Mouse (Mus musculus) CH12F3 (cell line): Measurements from ENCODE around the gene Dnajb4.

Experiments used
- in situ Hi-C: fragments of 300-500 bp; cut with MboI; formaldehyde crosslinking; loops from 2 replicates; pipeline ENCODE4 v1.14.3; 2020; ENCODE audit warnings: low sequenced_read_pairs

The Dnajb4 gene

DNA sequence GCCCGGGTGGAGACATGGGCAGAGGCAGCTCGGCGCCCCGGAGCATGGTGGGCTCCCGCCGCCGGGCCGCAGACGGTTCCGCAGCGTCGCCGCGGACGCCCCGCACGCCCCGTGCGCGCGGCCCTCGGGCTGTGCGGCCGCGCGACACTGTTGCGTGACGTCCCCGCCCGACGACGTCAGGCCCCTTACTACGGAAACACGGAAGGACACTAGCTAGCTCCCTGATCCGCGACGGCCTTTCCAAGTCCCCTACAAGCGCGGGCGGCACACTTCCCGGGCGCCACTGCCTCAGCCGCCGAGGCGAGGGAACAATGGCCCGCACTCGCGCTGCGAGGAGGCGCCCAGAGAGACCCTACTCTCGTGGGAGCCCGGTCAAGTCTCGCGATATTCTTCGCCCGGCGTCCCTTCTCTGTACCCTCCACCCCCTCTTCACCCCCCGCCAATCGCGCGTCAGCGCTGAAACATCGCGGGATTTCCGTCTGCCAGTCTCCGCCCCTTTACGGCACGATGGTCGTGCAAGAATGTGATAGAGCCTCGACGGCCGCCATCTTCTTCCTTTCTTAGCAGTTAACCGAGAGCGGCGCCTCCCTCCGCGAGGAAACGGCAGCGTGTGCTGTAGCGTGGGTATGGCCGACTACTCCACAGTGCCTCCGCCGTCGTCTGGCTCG, at the start of gene Dnajb4, which contains the start of gene Fubp1:
Gene Dnajb4 (minus strand): TSS at position 336 of the 668 bp plus-strand sequence.
Gene Fubp1 (plus strand): TSS at position 456 of the 668 bp plus-strand sequence.
- in situ Hi-C loops = no loop called here

DNA sequence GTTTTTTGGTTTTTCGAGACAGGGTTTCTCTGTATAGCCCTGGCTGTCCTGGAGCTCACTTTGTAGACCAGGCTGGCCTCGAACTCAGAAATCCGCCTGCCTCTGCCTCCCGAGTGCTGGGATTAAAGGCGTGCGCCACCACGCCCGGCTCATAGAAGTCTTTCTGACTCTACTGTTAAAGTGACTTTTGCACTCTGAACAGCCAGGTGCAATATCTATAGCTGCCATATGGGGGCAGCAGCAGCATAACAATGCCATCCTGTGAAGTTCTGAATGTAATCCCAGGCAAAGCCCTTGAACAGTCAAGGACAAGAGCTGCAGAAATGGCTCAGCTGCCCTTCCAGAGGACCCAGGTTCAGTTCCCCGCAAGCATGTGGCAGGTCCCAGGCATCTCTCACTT, 49.3 kb upstream of the Dnajb4 start:
- in situ Hi-C loops = loop anchor here (25.0 kb wide), 1 partner anchor 478 kb away; no protein-coding TSS in a partner anchor

DNA sequence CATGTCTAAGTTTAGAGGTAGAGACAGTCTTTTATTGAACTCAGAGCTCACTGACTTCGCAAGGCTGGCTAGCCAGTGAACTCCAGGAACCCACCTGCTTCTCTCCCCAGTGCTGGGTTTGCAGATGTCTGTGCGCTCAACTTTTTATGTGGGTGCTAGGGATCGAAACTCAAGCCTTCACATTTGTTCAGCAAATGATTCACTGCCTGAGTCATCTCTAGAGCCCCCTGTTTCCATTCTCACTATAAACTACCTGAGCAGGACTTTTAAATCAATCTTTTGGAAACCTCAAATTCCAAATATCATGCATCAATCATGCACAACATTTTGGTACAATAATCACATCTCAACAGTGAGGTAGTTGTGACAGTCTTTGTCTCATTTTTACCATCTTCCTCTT, 47.4 kb upstream of the Dnajb4 start:
- in situ Hi-C loops = loop anchor here (25.0 kb wide), 1 partner anchor 480 kb away; no protein-coding TSS in a partner anchor

DNA sequence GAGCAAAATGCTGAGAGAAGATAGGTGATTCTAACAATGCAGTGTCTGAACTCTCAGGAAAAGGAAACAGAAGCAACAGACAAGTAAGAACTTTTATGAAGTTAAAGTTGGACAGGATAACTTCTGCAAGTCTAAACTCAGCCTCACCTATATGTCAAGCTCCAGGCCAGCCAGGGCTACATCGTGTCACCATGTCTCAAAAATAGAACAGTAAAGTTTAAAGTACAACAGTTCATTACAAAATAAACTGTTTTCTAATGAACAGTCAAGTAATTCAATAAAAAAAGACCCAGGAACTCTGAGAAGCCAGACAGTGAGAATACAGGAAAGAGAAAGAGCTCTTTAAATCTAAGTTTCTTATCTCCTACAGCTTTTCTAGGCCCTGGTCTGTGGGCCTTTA, 40.4 kb upstream of the Dnajb4 start:
- in situ Hi-C loops = loop anchor here (25.0 kb wide), 1 partner anchor 487 kb away; no protein-coding TSS in a partner anchor

DNA sequence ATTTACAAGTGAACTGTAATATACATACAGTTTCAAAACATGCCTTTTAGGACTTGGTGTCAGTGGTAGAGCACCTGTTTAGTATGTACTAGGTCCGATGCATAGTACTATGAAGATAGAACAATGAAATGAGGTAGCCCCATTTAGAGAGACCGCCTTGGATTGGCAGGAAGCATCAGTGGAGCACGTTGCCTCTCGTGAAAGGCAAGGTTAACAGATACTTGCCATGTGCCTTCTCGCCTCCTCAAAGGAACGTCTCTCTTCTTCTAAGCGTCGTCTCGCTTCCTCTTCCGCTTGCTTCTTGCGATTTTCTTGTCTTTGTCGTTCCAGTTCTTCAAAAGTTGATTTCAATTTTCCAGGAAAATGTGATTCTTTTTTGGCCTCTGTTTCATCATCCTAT, 37.6 kb upstream of the Dnajb4 start:
- in situ Hi-C loops = no loop called here

DNA sequence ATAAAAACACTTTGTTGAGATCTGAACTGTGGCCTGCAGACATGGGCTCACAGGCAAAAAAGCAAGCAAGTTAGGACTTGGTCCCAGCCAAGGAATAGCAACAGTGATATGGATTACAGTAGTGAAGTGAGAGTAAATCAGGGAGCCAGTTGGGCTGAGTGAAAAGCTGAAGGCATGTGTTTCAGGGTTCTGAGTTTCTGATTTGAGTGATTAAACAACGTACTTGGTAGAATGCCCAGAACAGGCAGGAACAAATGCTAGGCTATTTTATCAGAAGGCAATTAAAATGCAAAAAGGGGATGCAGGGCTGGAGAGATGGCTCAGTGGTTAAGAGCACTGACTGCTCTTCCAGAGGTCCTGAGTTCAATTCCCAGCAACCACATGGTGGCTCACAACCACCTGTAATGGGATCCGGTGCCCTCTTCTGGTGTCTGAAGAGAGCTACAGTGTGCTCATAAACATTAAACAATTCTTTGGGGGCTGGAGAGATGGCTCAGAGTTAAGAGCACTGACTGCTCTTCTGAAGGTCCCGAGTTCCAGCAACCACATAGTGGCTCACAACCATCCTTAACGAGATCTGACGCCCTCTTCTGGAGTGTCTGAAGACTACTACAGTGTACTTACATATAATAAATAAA, 35.3 kb upstream of the Dnajb4 start:
- in situ Hi-C loops = no loop called here

DNA sequence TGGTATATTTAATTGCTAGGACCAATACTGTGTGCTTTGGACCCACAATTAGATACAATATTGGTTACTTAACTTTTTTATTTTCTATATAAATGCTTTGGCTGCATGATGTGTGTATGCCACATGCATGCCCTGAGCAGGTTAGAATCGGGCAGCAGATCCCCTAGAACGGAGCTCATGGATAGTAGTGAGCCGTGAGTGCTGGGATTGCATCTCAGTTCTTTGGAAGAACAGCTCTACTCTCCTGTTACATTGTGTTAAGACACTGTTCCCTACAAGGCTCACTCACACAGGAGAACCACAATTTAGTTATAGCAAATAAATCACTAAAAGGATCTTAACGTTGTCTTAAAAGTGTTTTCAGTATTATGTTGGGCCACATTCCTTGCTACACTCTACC, 33.2 kb upstream of the Dnajb4 start:
- in situ Hi-C loops = no loop called here

DNA sequence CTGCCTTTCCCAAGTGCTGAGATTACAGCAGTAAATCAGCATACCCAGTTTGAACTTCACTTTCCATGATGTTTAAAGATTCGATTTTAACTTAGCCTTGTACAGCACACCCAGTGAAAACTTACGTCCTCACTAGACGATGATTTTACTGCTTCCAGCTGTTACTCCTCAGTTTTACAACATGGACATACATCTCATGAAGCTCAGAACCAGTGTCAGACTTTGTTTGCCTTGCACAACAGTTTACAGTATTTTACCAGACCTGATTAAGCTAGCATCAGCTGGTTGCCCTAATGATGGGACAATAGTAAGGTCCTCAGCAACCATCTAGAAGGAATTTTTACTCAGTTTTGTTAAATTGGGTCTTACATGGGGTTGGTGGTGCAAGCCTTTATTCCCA, 31.0 kb upstream of the Dnajb4 start:
- in situ Hi-C loops = no loop called here

DNA sequence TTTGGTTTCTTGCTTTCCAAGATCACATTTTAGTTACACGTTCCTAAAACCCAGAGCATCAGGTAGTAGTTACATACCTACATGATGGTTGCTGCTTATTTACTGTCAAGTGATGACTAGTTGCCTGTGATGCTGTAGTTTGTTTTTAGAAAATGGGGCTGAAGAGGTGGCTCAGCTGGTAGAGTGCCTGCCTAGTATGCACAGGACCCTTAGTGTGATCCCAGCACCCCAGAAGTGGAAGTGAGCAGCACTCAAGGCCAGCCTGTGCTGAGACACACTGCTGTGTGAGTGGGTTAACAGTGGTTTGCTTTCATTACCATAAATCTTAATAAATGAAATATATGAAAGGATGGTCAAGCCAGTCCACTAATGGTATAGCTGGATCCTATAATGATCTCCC, 29.5 kb upstream of the Dnajb4 start:
- in situ Hi-C loops = no loop called here

DNA sequence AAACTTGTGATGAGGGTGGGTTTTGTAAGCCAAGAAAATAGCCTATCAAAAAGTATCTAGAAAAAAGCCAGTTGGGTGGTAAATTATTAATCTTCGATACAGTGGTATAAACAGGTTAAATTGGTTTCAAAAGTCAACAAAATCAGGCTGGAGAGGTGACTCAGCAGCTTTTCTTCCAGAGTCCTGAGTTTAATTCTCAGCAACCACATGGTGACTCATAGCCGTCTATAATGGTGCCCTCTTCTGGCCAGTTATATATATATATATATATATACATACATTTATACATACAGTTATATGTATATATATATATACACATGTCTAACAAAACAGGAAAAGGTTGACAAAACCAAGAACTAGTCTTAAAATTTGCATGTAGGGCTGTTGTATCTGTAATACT, 28.7 kb upstream of the Dnajb4 start:
- in situ Hi-C loops = no loop called here

DNA sequence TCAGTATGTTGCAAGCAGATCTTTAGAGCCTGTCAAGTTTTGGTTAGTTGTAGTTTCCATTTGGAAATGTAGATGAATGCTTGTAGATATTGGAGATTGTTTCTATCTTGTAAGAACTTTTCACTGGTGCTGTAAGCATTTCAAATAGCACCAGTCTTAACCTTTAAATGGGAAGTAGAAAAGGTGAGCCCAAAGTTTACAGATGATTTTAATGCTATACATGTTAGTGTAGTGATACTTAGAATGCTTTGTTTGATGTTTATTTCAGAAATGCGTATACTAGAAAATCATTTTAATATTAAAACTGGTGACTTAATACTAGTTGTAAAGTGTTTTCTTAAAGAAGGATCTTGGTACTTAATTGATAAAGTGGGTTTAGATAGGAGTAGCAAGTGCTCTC, 25.7 kb upstream of the Dnajb4 start:
- in situ Hi-C loops = no loop called here

DNA sequence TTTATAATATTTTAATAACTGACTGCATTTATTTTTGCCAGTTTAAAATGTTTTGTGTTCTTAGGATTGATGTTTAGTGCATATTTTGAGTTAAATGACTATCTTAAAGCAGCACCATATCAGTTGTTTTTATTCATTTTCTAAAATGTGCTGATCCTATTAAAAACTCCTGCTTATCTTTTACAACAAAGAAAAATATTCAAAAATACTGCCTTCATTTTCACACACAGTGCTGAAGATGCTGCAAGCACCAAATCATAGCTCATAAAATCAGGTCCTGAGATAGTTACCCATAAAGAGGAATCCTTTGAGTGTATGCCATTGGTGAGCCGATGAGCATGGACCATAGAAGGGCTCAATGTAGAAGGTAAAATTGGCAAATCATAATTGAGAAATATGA, 25.1 kb upstream of the Dnajb4 start:
- in situ Hi-C loops = no loop called here

DNA sequence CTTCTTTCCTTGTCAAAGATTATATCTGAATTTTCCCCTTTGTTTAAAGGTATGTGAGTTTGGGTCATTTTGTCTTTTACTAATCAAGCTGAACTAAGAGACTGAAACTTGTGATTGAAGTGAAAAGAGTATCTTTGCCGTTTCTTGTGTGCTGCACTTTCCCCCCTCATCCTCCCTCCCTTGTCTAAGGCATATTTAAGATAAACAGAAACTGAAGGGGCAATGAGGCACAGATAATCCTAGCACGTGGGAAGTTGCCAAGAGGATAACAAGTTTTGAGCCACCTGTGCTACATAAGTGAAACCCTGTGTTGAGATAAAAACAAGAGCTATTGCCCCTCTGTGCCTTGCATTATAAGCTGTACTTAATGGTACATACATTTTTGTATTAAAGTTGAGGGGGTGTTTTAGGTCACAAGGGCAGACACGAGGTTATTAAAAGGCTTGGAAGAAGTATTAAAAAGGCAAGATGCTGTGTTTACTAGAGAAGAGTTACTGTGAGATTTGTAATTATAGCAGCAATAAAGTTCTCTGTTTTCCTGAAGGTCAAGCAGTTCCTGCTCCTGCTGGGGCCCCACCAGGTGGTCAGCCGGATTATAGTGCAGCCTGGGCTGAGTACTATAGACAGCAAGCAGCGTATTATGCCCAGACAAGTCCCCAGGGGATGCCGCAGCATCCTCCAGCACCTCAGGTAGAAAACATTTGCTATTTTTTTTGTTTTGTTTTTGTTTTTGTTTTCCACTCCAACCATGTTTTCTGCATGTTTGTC, 21.4 kb upstream of the Dnajb4 start:
- in situ Hi-C loops = no loop called here

DNA sequence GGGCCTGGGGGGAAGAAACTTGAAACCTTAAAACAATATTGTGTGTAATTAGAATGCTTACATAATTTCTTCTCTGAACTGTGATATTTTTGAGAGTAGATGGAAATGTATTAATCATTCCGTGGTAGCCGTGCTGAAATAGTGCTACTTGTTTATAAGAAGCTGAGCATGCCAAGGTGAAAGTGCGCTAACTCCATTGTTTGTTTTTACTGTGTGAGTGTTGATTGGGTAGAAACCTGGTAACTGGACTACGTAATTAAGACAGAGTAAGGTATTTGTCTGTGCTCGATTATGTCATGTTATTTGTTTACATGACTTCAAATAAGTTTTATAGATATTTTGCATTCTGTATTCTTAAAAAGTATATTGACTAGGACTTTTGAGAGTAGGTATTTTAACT, 19.2 kb upstream of the Dnajb4 start:
- in situ Hi-C loops = no loop called here

DNA sequence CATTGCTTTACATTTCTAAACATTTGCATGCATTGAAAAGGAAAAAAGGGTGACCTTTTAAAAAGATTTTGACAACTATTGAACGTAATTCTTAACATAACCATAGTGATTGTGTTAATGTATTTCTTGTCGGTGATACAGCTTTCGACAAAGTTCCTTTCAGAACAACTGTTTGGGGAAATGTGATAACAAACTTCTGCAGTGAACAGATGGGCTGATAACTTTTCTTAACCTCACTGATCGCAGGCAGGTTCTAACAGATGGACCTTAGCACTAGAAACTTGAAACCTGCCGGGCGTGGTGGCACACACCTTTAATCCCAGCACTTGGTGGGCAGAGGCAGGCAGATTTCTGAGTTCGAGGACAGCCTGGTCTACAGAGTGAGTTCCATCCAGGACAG, 18.7 kb upstream of the Dnajb4 start:
- in situ Hi-C loops = no loop called here

DNA sequence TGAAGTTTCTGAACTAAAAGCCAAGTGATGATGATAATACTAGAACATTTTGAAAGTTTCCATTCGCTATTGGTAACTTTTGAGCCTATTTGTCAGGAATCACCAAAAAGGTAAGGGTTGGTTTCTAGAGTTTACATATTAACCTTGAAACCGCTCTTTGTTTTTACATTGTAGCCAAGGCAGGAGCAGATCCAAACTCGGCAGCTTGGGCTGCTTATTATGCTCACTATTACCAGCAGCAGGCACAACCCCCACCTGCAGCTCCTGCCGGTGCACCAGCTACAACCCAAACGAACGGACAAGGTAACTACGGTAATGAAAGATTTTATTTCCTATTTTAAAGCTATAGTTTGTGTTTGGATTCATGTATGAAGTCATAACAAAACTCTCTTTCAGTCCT, 15.8 kb upstream of the Dnajb4 start:
- in situ Hi-C loops = no loop called here

DNA sequence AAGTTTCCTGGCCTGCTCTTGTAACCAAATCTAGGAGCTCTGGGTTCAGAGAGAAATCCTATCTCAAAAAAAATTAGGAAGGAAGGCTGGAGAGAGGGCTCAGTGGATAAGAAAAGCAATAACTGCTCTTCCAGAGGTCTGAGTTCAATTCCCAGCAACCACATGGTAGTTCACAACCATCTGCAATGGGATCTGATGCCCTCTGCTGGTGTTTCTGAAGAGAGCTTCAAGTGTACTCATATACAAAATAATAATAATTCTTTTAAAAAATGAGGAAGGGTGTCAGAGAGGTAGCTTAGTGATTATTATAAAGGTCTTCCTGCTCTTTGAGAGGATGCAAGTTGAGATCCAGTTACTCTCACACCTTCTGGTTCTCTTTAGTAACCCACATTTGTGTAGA, 14.8 kb upstream of the Dnajb4 start:
- in situ Hi-C loops = no loop called here

DNA sequence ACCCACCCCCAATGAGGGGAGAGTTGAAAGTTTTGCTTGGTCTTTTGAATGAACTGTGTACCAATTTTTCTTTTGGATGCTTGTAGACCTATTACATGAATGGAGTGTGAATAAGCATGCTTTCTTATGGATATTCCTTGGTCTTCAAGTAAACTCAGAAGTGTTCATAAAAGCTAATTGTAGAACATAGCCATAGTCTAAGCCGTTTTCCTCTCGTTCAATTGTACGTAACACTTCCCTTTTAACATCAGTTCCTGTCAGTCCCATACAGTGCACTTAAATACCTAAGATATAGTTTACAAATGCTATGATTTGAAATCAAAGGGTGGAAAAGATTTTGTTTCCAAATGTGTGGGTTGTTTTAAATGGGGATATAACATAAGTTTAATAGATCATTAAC, 3.3 kb upstream of the Dnajb4 start:
- in situ Hi-C loops = no loop called here

DNA sequence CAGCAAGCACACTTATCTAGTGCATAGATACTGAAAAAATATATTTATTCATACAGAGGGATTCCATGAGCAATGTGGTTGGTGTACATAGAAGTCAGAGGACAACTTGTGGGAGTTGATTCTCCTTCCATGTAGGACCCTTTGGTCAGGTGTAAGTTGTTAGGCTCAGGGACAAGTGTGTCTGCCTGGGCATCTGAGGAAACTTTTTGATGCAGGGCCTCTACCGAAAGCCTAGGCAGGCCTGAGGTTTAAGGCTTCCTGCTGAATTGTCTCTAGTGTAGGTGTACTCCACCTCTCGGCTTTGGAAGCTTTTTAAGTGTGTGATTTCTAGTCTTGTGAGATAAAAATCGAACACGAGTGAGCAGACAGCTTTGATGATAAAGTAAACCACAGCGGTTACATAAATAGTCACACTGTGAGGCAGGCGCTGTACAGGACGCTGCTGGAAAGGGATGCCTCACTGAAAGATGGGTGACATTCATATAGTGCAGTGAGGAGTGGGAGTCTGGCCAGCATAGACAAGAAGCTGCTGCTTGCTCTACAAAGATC, 1.7 kb upstream of the Dnajb4 start:
- in situ Hi-C loops = no loop called here

DNA sequence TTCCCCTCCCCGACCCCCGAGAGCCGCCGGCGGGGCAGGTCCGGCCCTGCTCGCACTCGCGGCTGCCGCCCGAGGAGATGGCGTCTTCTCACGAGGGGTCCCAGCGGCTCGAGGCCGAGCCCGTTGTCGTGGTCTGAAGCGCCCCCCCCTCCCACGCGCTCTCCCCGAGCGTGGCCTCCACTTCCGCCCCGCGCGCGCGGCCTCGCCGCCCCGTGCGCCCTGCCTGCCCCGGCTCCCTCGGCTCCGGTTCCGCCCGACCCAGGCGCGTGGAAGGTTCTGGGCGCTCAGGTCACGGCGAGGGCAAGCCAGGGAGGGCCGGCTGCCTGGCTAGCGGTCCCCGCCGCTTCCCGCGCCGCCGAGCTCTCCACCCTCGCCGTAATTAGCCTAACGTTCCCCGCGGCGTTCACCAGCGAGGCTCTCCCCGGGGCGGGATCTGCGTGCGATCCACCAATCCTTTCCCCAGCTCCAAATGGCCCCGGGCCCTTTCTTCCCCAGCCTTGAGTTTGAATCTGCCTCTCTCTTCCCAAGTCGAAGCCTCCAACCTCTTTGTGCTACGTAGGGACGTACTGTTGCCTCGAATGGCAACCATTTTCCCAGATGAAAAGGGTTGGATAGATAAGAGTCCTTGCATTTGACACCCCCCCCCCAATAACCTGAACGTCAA, 758 bp upstream of the Dnajb4 start:
- in situ Hi-C loops = no loop called here
